Mouse (Mus musculus) testis, adult 2 months (tissue): ENCODE data around the gene Bbs9.

Source experiments
- CTCF ChIP-seq: fragments of 200-500 bp; IDR thresholded peaks from 2 replicates; pipeline ENCODE4 v1.5.1; 2012; ENCODE audit warnings: low read depth, mild to moderate bottlenecking, inconsistent platforms, low read length, moderate library complexity; ENCODE audit not compliant: control insufficient read depth, insufficient read depth, insufficient replicate concordance
- POLR2A ChIP-seq: fragments of 200-500 bp; IDR thresholded peaks from 2 replicates; pipeline ENCODE4 v1.6.1; 2012; ENCODE audit warnings: low read depth, mild to moderate bottlenecking, inconsistent platforms, low read length, moderate library complexity; ENCODE audit not compliant: control insufficient read depth

DNA sequence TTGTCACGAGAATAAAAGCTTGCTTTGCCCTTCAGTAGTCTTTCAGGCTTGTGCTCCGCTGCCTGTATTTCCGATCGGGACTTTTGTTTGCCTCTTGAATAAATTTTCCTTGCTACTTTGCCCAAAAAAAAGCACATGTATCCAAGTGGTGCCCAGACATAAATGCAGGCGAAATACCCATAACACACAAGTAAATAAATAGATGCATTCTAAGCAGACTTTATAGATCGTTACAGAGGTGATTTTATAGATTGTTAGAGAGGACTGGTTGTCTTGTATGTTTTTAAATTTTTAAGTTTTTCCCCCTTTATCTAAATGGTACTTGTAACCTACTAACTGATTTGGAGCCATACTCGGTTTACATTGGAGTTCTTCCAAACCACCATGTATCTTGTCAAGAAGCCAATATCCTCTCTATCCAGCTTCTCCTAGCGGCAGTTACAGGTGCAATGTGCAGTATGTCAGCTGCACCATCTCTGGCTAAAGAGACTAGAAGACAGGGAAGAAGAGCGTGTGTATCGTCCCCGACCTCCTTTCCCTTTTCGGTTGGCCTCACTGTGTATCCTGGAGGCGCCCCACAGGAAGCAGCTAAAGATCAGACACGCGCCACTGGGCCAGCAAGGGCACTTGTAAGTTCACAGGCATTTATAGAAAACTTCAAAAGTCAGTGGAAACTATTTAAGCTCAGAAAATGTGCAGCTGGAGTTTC, 45.8 kb upstream of the Bbs9 start:
- no peak for TF ChIP-seq POLR2A
- TF ChIP-seq CTCF: no peak
